Mouse (Mus musculus) small intestine, adult 2 months (tissue): Measurements from ENCODE around the gene Hist1h1d.

Source experiments
- CTCF ChIP-seq: fragments of 200-500 bp; IDR thresholded peaks from 2 replicates; pipeline ENCODE4 v1.5.1; 2012; ENCODE audit warnings: low read depth, mild to moderate bottlenecking, control low read depth, inconsistent platforms, low read length, moderate library complexity, mixed read lengths; ENCODE audit not compliant: insufficient replicate concordance, insufficient read length; ENCODE audit errors: extremely low read depth
- POLR2A ChIP-seq: fragments of 200-500 bp; IDR thresholded peaks from 2 replicates; pipeline ENCODE4 v1.6.1; 2012; ENCODE audit warnings: low read depth, mild to moderate bottlenecking, control low read depth, inconsistent platforms, low read length, moderate library complexity

DNA sequence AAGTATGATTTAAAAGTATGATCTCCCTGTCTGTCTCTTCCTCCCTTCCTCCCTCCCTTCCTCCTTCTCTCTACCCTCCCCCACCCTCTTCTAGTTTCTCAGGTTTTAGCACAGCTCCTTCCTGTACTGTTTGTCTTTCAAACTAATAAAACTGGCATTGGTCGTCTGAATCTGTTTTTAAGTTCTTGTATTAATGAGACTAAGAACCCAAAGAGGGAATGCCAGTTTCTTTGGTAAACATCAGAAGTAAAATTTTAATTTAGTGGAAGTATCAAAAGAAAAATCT is 33.8 kb downstream of the Hist1h1d start:
- TF ChIP-seq POLR2A = no peak
- no peak for TF ChIP-seq CTCF
